Mouse (Mus musculus) kidney, adult 2 months (tissue): ENCODE measurements around the gene Igsf9b.

Source experiments
- CTCF ChIP-seq: fragments of 200-500 bp; conservative IDR thresholded peaks from 2 replicates; pipeline ENCODE4 v1.5.1; 2011; ENCODE audit warnings: low read depth, mild to moderate bottlenecking, control low read depth, low read length, moderate library complexity, mixed read lengths; ENCODE audit not compliant: insufficient read depth, insufficient read length
- POLR2A ChIP-seq: fragments of 200-500 bp; IDR thresholded peaks from one replicate; pipeline ENCODE4 v1.6.1; 2011; ENCODE audit warnings: low read depth, low read length, control low read depth

GRCm38 (mm10) chr9:27265009-27265408, 34.0 kb upstream of the Igsf9b start:
- TF ChIP-seq CTCF (no peak), POLR2A (no peak)
